Mouse (Mus musculus): ENCODE measurements around the gene Capn2.

DNA sequence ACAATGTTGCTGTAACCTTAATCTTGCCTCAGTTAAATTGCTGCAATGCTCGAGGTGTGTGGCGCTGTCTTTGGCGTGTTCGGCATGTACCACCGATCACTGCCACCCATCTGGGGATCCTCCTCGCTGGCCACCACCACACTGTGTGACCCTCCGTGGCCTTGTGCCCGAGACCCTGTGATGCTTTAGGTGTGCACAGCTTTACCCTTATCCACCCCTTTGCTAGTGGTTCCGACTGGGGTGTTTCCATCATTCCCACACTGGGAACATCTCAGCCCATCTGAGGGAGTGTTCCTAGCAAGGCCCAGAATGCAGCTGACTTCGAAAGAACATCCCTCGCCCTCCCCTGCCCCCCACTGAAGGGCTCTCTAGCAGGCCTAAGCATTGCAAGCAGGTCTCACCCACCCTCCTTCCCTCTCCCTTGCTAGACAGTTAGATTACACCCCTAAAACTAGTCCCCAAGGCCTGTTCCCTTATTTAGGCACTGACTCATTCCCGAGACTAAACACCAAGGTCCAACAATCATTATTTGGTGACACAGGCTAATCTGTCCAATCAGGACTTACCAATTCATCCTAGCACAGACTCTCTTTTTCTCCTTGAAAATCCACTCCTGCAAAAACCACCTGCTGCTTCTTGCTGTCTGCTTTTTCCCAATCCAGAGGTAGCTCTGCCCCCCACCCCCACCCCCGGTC is 14.1 kb downstream of the Capn2 start:
- no peak for TF ChIP-seq POLR2A (IDR thresholded peaks at IDR 0.05; ENCODE audit: insufficient read length, low read depth)
- TF ChIP-seq MAX (IDR thresholded peaks at IDR 0.05; ENCODE audit: low read depth) = no peak
- TF ChIP-seq TCF12 (IDR thresholded peaks at IDR 0.05; ENCODE audit: insufficient read depth, poor library complexity, severe bottlenecking) = no peak
- TF ChIP-seq E2F4 (IDR thresholded peaks at IDR 0.05; ENCODE audit: insufficient read depth) = no peak
- no peak for TF ChIP-seq USF1 (IDR thresholded peaks at IDR 0.05; ENCODE audit: low read depth)
- no peak for TF ChIP-seq MYOG (IDR thresholded peaks at IDR 0.05; ENCODE audit: control insufficient read depth in 1 of 3, insufficient read depth in 1 of 3, insufficient read length in 2 of 3, low read depth in 2 of 3)
- TF ChIP-seq POLR2AphosphoS2 (IDR thresholded peaks at IDR 0.05; ENCODE audit: insufficient read length, low read depth) = no peak
- TF ChIP-seq CEBPB (IDR thresholded peaks at IDR 0.05; ENCODE audit: insufficient read depth, poor library complexity, severe bottlenecking) = no peak
